Mouse (Mus musculus) erythroblast, adult 5-6 weeks (primary cell): Measurements from ENCODE around the gene Gm17949. TPM values are rescaled to one million over a fixed set of nuclear protein-coding genes. Genes with fewer than 3 reads are reported as not detected.

Source experiments
- total RNA-seq, 2 experiments: library from RNA; stranded (forward) in 1 of 2; stranded (reverse) in 1 of 2; fragments of 150-400 nt in 1 of 2; fragments of 200-764, 138-1000 nt in 1 of 2; gene quantifications; 2 replicates each; pipeline versions ENCODE4 v1.2.3 to v1.2.4; 2015 to 2017; ENCODE audit warnings: low replicate concordance in 2 of 2

Gene Gm17949
- total RNA-seq, 2 experiments from 2014 or later: not detected

Other genes starting within 250 kb of the Gm17949 start
- gene Dus3l, start 246.7 kb upstream of the Gm17949 start, total RNA-seq (2015; ENCODE audit: low replicate concordance): 0.84 and 5.6 TPM in 2 replicates
- 5.4 and 5.9 TPM in 2 replicates for gene Dus3l, start 246.7 kb upstream of the Gm17949 start, total RNA-seq (2017; ENCODE audit: low replicate concordance)
- gene Prr22, start 241.2 kb upstream of the Gm17949 start, total RNA-seq (2015; ENCODE audit: low replicate concordance): not detected in 2 replicates
- not detected in 2 replicates for gene Prr22, start 241.2 kb upstream of the Gm17949 start, total RNA-seq (2017; ENCODE audit: low replicate concordance)
- 21.5 and 25.7 TPM in 2 replicates for gene Rfx2, start 180.5 kb upstream of the Gm17949 start, total RNA-seq (2015; ENCODE audit: low replicate concordance)
- 26.1 and 39.6 TPM in 2 replicates for gene Rfx2, start 180.5 kb upstream of the Gm17949 start, total RNA-seq (2017; ENCODE audit: low replicate concordance)
- not detected in 2 replicates for gene Acsbg2, start 137.0 kb upstream of the Gm17949 start, total RNA-seq (2015; ENCODE audit: low replicate concordance)
- not detected in 2 replicates for gene Acsbg2, start 137.0 kb upstream of the Gm17949 start, total RNA-seq (2017; ENCODE audit: low replicate concordance)
- gene 1700061G19Rik, start 136.0 kb upstream of the Gm17949 start, total RNA-seq (2015; ENCODE audit: low replicate concordance): not detected in 2 replicates
- gene 1700061G19Rik, start 136.0 kb upstream of the Gm17949 start, total RNA-seq (2017; ENCODE audit: low replicate concordance): not detected in 2 replicates
- gene Mllt1, start 76.1 kb upstream of the Gm17949 start, total RNA-seq (2015; ENCODE audit: low replicate concordance): 2.1 and 4.4 TPM in 2 replicates
- 1.3 and 3.5 TPM in 2 replicates for gene Mllt1, start 76.1 kb upstream of the Gm17949 start, total RNA-seq (2017; ENCODE audit: low replicate concordance)
- not detected in 2 replicates for gene Acer1, start 29.3 kb upstream of the Gm17949 start, total RNA-seq (2015; ENCODE audit: low replicate concordance)
- gene Acer1, start 29.3 kb upstream of the Gm17949 start, total RNA-seq (2017; ENCODE audit: low replicate concordance): not detected in 2 replicates
- gene Clpp, start 21.2 kb upstream of the Gm17949 start, total RNA-seq (2015; ENCODE audit: low replicate concordance): 4.6 and 13.8 TPM in 2 replicates
- 6.6 and 9.6 TPM in 2 replicates for gene Clpp, start 21.2 kb upstream of the Gm17949 start, total RNA-seq (2017; ENCODE audit: low replicate concordance)
- gene Alkbh7, start 14.1 kb upstream of the Gm17949 start, total RNA-seq (2015; ENCODE audit: low replicate concordance): not detected in 2 replicates
- gene Alkbh7, start 14.1 kb upstream of the Gm17949 start, total RNA-seq (2017; ENCODE audit: low replicate concordance): 2.5 and 8.9 TPM in 2 replicates
- not detected in 2 replicates for gene Pspn, start 11.5 kb upstream of the Gm17949 start, total RNA-seq (2015; ENCODE audit: low replicate concordance)
- 1.5 TPM in 1 of 2 replicates, not detected in the other for gene Pspn, start 11.5 kb upstream of the Gm17949 start, total RNA-seq (2017; ENCODE audit: low replicate concordance)
- gene Gtf2f1, start 181 bp upstream of the Gm17949 start, total RNA-seq (2015; ENCODE audit: low replicate concordance): 18.3 and 33.9 TPM in 2 replicates
- 34.3 and 59.5 TPM in 2 replicates for gene Gtf2f1, start 181 bp upstream of the Gm17949 start, total RNA-seq (2017; ENCODE audit: low replicate concordance)
- gene Khsrp, start 20.1 kb downstream of the Gm17949 start, total RNA-seq (2015; ENCODE audit: low replicate concordance): 32.9 and 37.6 TPM in 2 replicates
- gene Khsrp, start 20.1 kb downstream of the Gm17949 start, total RNA-seq (2017; ENCODE audit: low replicate concordance): 29.8 and 34.2 TPM in 2 replicates
- gene Slc25a41, start 30.2 kb downstream of the Gm17949 start, total RNA-seq (2015; ENCODE audit: low replicate concordance): not detected in 2 replicates
- not detected in 2 replicates for gene Slc25a41, start 30.2 kb downstream of the Gm17949 start, total RNA-seq (2017; ENCODE audit: low replicate concordance)
- not detected in 2 replicates for gene Crb3, start 47.6 kb downstream of the Gm17949 start, total RNA-seq (2015; ENCODE audit: low replicate concordance)
- gene Crb3, start 47.6 kb downstream of the Gm17949 start, total RNA-seq (2017; ENCODE audit: low replicate concordance): not detected in 2 replicates
- gene Slc25a23, start 48.4 kb downstream of the Gm17949 start, total RNA-seq (2015; ENCODE audit: low replicate concordance): 2.9 and 3.3 TPM in 2 replicates
- 1.2 and 4.7 TPM in 2 replicates for gene Slc25a23, start 48.4 kb downstream of the Gm17949 start, total RNA-seq (2017; ENCODE audit: low replicate concordance)
- gene Dennd1c, start 67.0 kb downstream of the Gm17949 start, total RNA-seq (2015; ENCODE audit: low replicate concordance): 16.7 and 25.0 TPM in 2 replicates
- 2.4 and 7.2 TPM in 2 replicates for gene Dennd1c, start 67.0 kb downstream of the Gm17949 start, total RNA-seq (2017; ENCODE audit: low replicate concordance)
- not detected in 2 replicates for gene Tubb4a, start 76.3 kb downstream of the Gm17949 start, total RNA-seq (2015; ENCODE audit: low replicate concordance)
- 0.14 TPM in 1 of 2 replicates, not detected in the other for gene Tubb4a, start 76.3 kb downstream of the Gm17949 start, total RNA-seq (2017; ENCODE audit: low replicate concordance)
- gene Tnfsf9, start 93.9 kb downstream of the Gm17949 start, total RNA-seq (2015; ENCODE audit: low replicate concordance): not detected in 2 replicates
- not detected in 2 replicates for gene Tnfsf9, start 93.9 kb downstream of the Gm17949 start, total RNA-seq (2017; ENCODE audit: low replicate concordance)
- not detected in 2 replicates for gene Cd70, start 138.3 kb downstream of the Gm17949 start, total RNA-seq (2015; ENCODE audit: low replicate concordance)
- gene Cd70, start 138.3 kb downstream of the Gm17949 start, total RNA-seq (2017; ENCODE audit: low replicate concordance): not detected in 2 replicates
- gene Tnfsf14, start 182.7 kb downstream of the Gm17949 start, total RNA-seq (2015; ENCODE audit: low replicate concordance): 1.5 TPM in 1 of 2 replicates, not detected in the other
- 1.5 and 2.0 TPM in 2 replicates for gene Tnfsf14, start 182.7 kb downstream of the Gm17949 start, total RNA-seq (2017; ENCODE audit: low replicate concordance)
- gene C3, start 216.7 kb downstream of the Gm17949 start, total RNA-seq (2015; ENCODE audit: low replicate concordance): 214 and 227 TPM in 2 replicates
- 74.9 and 158 TPM in 2 replicates for gene C3, start 216.7 kb downstream of the Gm17949 start, total RNA-seq (2017; ENCODE audit: low replicate concordance)
- 9.2 and 17.5 TPM in 2 replicates for gene Gpr108, start 237.0 kb downstream of the Gm17949 start, total RNA-seq (2015; ENCODE audit: low replicate concordance)
- gene Gpr108, start 237.0 kb downstream of the Gm17949 start, total RNA-seq (2017; ENCODE audit: low replicate concordance): 5.2 and 6.3 TPM in 2 replicates
- 0.42 and 3.1 TPM in 2 replicates for gene Trip10, start 238.0 kb downstream of the Gm17949 start, total RNA-seq (2015; ENCODE audit: low replicate concordance)
- 1.8 and 5.5 TPM in 2 replicates for gene Trip10, start 238.0 kb downstream of the Gm17949 start, total RNA-seq (2017; ENCODE audit: low replicate concordance)